In genomic region chr1:76786871-76787270, GRCm38 (mm10) we compare ENCODE assay signal across 14 mouse cellular contexts.
A peak's percentile ranks its signal among the peaks of the same experiment; 100 is the strongest.
DNase-seq lines count a peak whose midpoint lies in the region.
"Had no signal": no experiment of that assay in that cellular context is flagged by ENCODE, and none has a peak within 500 bp of the region (broad histone marks: within the 10 kb centered on the region; RNA-seq: fewer than 3 reads in every experiment).

No protein-coding gene starts in this region.

- peak; percentile 82 for DNase-seq in retina, embryonic 14.5 days (ENCODE audit: low spot score)
- peak; percentile 87 for DNase-seq in retina, postnatal 1 day
- no peak for DNase-seq in cerebellum, postnatal 25 days
- DNase-seq in right cerebral cortex, postnatal 4 days, result no peak
- DNase-seq: adrenal gland, adult 2 months; adrenal gland, adult 8-10 months; adrenal gland, postnatal 10 days; adrenal gland, postnatal 14 days; adrenal gland, postnatal 25 days; adrenal gland, postnatal 36 days; B cell, adult 2 months; cerebellum, adult 11 months; cerebellum, adult 11-12 months; cerebellum, adult 18-20 months had no signal

Comparison
In these comparisons a context has a peak if more than half of its experiments do, and no peak if none do; other contexts are left out.
1. DNase-seq: peak in retina, embryonic 14.5 days (single experiment) and retina, postnatal 1 day (single experiment); none in cerebellum, postnatal 25 days (0 of 2) and right cerebral cortex, postnatal 4 days (single experiment).